Mouse (Mus musculus) lung, embryonic 14.5 days (tissue): ENCODE measurements around the gene Asic3. TPM values are rescaled to one million over a fixed set of nuclear protein-coding genes. Genes with fewer than 3 reads are reported as not detected.
A peak's percentile ranks its signal among the peaks of the same experiment; 100 is the strongest.

ENCODE experiments used
- ATAC-seq: fragments of 200-750 bp; cut with Nextera tagmentation; 2 replicates; pipeline ENCODE4 v1.8.0; 2017; ENCODE audit warnings: mild to moderate bottlenecking, moderate TSS enrichment, moderate library complexity; ENCODE audit not compliant: insufficient read depth
- DNase-seq: peaks from one replicate; pipeline ENCODE4 v3.0.0-alpha.2; 2015
- H3K27ac ChIP-seq: fragments of 300-500 bp; sonication (generic); 2 replicates; pipeline ENCODE4 v1.5.1; 2014; ENCODE audit warnings: low read depth, mild to moderate bottlenecking, moderate library complexity
- H3K27me3 ChIP-seq: fragments of 300-500 bp; sonication (generic); 2 replicates; pipeline ENCODE4 v1.6.1; 2014; ENCODE audit warnings: low read length, control low read depth; ENCODE audit not compliant: insufficient read depth
- H3K36me3 ChIP-seq: fragments of 300-500 bp; sonication (generic); 2 replicates; pipeline ENCODE4 v1.6.1; 2014; ENCODE audit warnings: control low read depth; ENCODE audit not compliant: insufficient read depth
- H3K4me1 ChIP-seq: fragments of 300-500 bp; sonication (generic); 2 replicates; pipeline ENCODE4 v1.6.1; 2014; ENCODE audit warnings: antibody characterized with exemption, control low read depth; ENCODE audit not compliant: insufficient read depth
- H3K4me2 ChIP-seq: fragments of 300-500 bp; sonication (generic); 2 replicates; pipeline ENCODE4 v1.6.1; 2014; ENCODE audit warnings: mild to moderate bottlenecking
- H3K4me3 ChIP-seq: fragments of 300-500 bp; sonication (generic); 2 replicates; pipeline ENCODE4 v1.5.1; 2014; ENCODE audit warnings: low read depth, low read length
- H3K9ac ChIP-seq: fragments of 300-500 bp; sonication (generic); 2 replicates; pipeline ENCODE4 v1.6.1; 2014
- H3K9me3 ChIP-seq: fragments of 300-500 bp; sonication (generic); 2 replicates; pipeline ENCODE4 v1.6.1; 2016; ENCODE audit warnings: low read depth, low read length, control low read depth
- CTCF ChIP-seq: IDR thresholded peaks from 2 replicates; pipeline ENCODE4 v1.5.1; 2016; ENCODE audit warnings: antibody characterized with exemption, low read depth
- WGBS: fragments of 180-500 bp; shearing (Covaris S2); extraction: QIAGEN DNeasy Blood & Tissue Kit; methylation state at CpG from one replicate; pipeline ENCODE4 v1.1.7; 2014; 5-methylcytosine and 5-hydroxymethylcytosine counted together
- polyA plus RNA-seq: library from polyadenylated mRNA; unstranded; fragments of >200 nt; fragmentation: Nextera tagmentation; extraction: Ambion mirVana; gene quantifications from 2 replicates; pipeline ENCODE4 v1.2.1, GENCODE M21; 2014

Asic3 gene
- polyA plus RNA-seq, 1 experiment from 2014 or later = not detected

DNA sequence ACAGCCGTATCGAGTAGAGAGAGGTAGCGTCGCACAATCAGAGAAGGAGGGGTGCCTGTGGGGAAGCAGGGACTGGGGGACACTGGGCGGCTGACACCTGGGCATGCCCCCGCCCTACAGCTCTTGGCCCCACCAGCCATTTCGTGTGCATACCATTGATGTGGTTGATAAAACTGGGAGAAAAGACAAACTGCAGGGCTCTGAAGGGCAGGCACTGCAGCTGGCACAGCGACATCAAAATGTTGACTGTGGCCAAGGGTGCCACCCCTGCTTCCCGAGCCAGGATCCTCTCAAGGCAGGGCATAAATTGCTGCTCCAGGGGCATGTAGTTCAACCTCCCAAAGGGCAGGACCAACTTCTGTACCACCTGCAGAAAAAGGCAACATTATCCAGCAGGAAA, 28.8 kb downstream of the Asic3 start:
- H3K27me3 ChIP-seq = no peaks in the 10 kb centered on the region
- no peak for ATAC-seq
- WGBS = 83% methylated on average over 9 of the region's 9 CpGs
- no peak overlapping the region for H3K4me3 ChIP-seq
- peaks cover 14% of the 10 kb centered on the region; the same call in 1 of the 2 replicates for H3K4me1 ChIP-seq
- H3K4me2 ChIP-seq = no peak overlapping the region
- no peaks in the 10 kb centered on the region for H3K9me3 ChIP-seq
- TF ChIP-seq CTCF = no peak
- DNase-seq = no peak
- no peak overlapping the region for H3K9ac ChIP-seq
- H3K36me3 ChIP-seq = peaks cover 57% of the 10 kb centered on the region
- H3K27ac ChIP-seq = no peak overlapping the region

DNA sequence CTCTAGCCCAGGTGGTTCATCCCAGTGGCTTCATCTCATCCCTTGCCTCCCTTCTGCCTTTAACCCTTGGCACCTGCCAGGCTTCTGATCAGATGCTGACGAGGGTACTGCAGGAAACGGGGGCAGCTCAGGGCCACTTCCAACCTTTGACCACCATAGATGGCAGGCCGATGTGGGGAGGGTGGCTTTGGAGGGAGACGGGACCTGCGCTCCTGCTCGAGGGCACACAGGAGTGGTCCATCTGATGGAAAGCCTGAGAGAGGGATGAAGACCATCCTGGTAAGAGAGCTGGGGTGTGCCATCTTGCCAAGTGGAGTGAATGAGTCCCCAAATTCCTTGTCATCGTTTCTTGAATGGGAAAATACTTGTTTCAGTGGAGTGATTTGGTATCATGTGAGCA, 30.0 kb downstream of the Asic3 start:
- Histone ChIP-seq H3K27me3 (no peaks in the 10 kb centered on the region), H3K9me3 (no peaks in the 10 kb centered on the region), H3K4me3 (no peak overlapping the region; the same call in 1 of the 2 replicates), H3K4me2 (no peak overlapping the region; the same call in 1 of the 2 replicates), H3K4me1 (peaks cover 14% of the 10 kb centered on the region; the same call in 1 of the 2 replicates), H3K36me3 (peaks cover 51% of the 10 kb centered on the region), H3K27ac (no peak overlapping the region), H3K9ac (no peak overlapping the region)
- no peak for TF ChIP-seq CTCF
- ATAC-seq = no peak
- 90% methylated on average over 7 of the region's 7 CpGs for WGBS
- DNase-seq = no peak

DNA sequence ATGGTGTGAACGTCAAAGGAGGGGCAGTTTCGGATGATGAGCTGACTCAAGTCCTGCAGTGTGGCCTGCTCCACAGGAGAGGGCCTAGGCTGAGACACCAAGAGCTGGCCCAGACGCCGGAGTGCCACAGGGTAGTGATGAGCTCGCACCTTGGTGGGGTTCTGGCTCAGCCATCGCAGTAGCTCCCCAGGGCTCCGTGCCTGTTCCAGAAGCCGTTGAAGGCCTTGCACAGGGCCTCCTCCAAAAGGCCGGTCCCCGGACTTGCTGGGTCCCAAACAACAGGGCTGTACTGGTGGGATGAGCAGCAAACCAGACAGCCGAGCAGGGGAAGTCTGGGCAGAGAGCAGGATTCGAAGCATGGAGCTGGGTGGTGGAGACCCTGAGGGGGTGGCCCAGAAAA, 30.7 kb downstream of the Asic3 start:
- Histone ChIP-seq H3K36me3 (peaks cover 45% of the 10 kb centered on the region), H3K4me1 (peaks cover 14% of the 10 kb centered on the region; the same call in 1 of the 2 replicates), H3K9ac (peak overlapping the region; percentile 89), H3K27me3 (no peaks in the 10 kb centered on the region), H3K9me3 (no peaks in the 10 kb centered on the region), H3K4me3 (peak overlapping the region; percentile 86), H3K4me2 (peak overlapping the region; percentile 98), H3K27ac (no peak overlapping the region)
- DNase-seq = no peak
- WGBS = 76% methylated on average over 12 of the region's 12 CpGs
- ATAC-seq = no peak
- no peak for TF ChIP-seq CTCF

DNA sequence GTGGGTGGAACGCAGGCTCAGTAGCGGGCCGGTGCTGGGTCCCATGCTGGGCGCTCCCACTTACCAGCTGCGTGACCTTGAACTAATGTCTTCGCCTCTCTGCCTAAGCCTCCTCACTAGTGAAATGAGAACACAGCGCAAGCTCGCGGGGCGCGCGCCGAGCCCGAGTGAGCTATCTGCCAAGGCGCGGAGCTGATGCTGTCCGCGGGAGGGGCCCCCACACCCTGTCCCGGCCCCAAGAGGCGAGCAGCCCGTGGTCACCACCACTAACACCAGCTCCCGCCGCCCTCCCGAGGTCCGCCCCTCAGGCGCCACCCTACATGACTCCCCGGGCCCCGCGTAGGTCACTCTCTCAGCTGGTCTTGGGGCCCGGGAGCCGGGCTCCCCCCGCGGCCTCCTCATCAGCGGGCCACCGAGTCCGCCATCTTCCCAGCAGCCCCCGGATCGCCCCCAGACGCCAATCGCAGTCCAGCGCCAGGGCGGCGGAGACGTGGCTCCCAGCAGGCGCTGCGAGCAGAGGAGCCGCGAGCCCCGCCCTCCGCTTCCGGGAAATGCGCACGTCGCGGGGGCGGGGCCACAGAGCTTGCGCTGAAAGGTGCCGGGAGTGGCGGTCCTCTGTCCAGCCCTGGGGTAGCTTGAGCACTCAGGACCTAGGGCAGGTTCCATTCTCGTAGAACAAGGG, 31.7 kb downstream of the Asic3 start, which contains the start of gene Fastk:
Gene Fastk (minus strand): TSS at position 542 of the 682 bp plus-strand sequence.
- Histone ChIP-seq H3K4me1 (peaks cover 14% of the 10 kb centered on the region; the same call in 1 of the 2 replicates), H3K9ac (peak within 1 kb of the TSS; percentile 89), H3K27ac (peak within 1 kb of the TSS; percentile 88), H3K9me3 (no peaks in the 10 kb centered on the region), H3K27me3 (no peaks in the 10 kb centered on the region), H3K4me3 (peak within 1 kb of the TSS; percentile 86), H3K36me3 (peaks cover 35% of the 10 kb centered on the region), H3K4me2 (peak within 1 kb of the TSS; percentile 98)
- 1% methylated on average over 60 of the region's 60 CpGs for WGBS
- DNase-seq (peak; percentile 98), ATAC-seq (peak; percentile 86)
- TF ChIP-seq CTCF = no peak

DNA sequence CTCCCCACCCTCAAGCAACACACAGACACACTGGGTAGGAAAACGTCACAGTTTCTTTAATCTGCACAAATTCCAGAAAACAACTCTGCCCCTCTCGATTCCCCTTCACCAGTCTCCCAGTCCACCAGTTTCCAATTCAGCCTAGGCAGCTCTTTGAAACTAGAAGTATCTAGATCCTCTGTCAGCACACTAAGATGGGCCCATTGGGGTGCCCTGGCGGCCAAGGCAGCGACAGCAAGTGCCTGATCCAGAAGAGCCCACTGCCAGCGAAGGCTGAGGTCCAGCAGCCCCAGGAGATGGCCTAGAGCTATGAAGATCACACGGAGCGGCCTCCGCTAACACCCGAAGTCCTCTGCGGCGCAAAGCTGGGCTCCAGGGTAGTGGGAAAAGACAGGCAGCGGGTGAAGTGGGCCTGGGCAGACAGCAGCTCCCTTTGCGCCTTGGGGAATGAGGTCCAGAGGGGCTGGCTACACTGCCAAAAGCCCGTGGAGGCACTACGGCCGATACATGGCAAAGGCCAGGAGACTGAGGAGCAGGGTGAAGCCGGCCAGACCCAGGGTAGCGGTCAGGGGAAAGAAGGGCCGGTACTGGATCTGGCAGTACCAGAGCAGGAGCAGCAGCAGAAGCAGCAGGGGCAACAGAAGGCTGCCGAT, 32.4 kb downstream of the Asic3 start:
- WGBS = 54% methylated on average over 20 of the region's 20 CpGs
- no peaks in the 10 kb centered on the region for H3K9me3 ChIP-seq
- ATAC-seq (peak; percentile 1; the same call in 1 of the 2 replicates), DNase-seq (no peak)
- TF ChIP-seq CTCF = peak; percentile 19; the same call in 1 of the 2 replicates
- no peaks in the 10 kb centered on the region for H3K27me3 ChIP-seq
- peak overlapping the region; percentile 98 for H3K4me2 ChIP-seq
- peaks cover 14% of the 10 kb centered on the region; the same call in 1 of the 2 replicates for H3K4me1 ChIP-seq
- peak overlapping the region; percentile 88 for H3K27ac ChIP-seq
- H3K36me3 ChIP-seq = peaks cover 29% of the 10 kb centered on the region
- H3K4me3 ChIP-seq = peak overlapping the region; percentile 86
- H3K9ac ChIP-seq = peak overlapping the region; percentile 89

DNA sequence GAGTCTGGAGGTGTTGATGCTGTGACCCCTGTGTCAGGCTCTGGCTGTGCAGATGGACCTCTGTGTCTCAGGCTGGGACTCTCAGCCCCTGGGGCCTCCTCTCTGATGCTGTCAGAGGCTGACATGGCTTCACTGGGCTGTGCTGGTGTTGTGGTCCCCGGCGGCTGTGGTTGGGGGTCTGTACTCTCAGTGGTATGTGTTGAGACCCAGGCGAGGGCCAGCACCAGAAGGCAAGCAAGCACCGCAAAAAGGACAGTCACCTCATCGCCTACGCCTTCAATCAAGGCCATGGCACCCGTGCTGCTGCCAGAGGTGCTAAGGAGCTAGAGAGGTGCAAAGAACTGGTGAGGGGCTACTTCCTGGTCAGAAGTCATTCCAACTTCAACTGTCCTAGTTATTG, 33.4 kb downstream of the Asic3 start:
- Histone ChIP-seq H3K4me3 (no peak overlapping the region), H3K9ac (no peak overlapping the region), H3K4me1 (peaks cover 20% of the 10 kb centered on the region), H3K9me3 (no peaks in the 10 kb centered on the region), H3K27me3 (no peaks in the 10 kb centered on the region), H3K36me3 (peaks cover 18% of the 10 kb centered on the region), H3K27ac (no peak overlapping the region), H3K4me2 (peak overlapping the region; percentile 74; the same call in 1 of the 2 replicates)
- WGBS = 85% methylated on average over 7 of the region's 7 CpGs
- TF ChIP-seq CTCF = no peak
- no peak for ATAC-seq
- DNase-seq = no peak

DNA sequence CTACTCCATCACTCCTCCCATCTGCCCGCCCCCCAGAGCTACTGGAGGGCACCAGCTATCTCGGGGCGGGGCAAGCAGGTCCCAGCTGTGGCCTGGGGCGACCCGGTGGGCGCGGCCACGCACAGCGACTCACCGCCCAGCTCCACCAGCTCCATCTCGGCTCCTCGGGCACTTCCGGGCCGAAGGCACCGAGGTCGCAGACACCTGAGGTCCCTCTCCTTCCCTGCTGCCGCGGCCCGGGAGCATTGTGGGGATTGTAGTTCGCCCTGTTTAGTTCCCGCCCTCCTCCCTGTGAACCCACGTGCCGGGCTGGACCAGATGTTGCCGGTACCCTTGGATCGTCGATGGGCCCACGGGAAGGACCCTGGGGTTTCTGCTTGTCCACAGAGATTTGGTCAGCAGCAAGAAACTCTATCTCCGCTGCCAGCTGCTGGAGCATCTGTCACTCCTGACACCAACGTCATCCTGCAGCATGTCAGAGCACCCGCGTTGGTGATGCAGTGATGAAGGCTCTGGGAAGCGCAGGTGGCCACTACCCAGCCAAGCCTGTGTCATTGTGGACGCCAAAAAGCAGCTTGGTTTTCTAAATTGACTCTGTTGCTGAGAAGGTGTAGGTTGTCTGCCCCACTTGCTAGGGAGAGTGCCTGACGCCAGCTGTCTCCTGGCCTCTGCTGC, 34.6 kb downstream of the Asic3 start, which contains the start of gene Tmub1:
Gene Tmub1 (minus strand): TSS at position 231 of the 675 bp plus-strand sequence.
- no peak within 1 kb of the TSS for H3K27ac ChIP-seq
- no peak for TF ChIP-seq CTCF
- peaks cover 8% of the 10 kb centered on the region for H3K36me3 ChIP-seq
- H3K9me3 ChIP-seq = no peaks in the 10 kb centered on the region
- ATAC-seq (peak; percentile 39), DNase-seq (peak; percentile 77)
- H3K27me3 ChIP-seq = no peaks in the 10 kb centered on the region
- H3K9ac ChIP-seq = peak within 1 kb of the TSS; percentile 46
- H3K4me1 ChIP-seq = peaks cover 20% of the 10 kb centered on the region
- WGBS = 1% methylated on average over 34 of the region's 34 CpGs
- H3K4me3 ChIP-seq = peak within 1 kb of the TSS; percentile 57
- peak within 1 kb of the TSS; percentile 74 for H3K4me2 ChIP-seq
